Mouse (Mus musculus) heart, adult 18-20 months (tissue): ENCODE measurements at regions not wholly inside any gene's neighbourhood (a gene's known extent, or its start where the extent isn't known, plus 50 kb on each side); places are given as distances from the start of the nearest gene placed in this dataset.
"Not testable (repeated sequence)": the region's sequence is repeated elsewhere in the genome, so short reads cannot be mapped to it uniquely, and the experiment has no call there.

Source experiments
- DNase-seq, 2 experiments: peaks; one replicate each; pipeline ENCODE4 v3.0.0; 2021 to 2022; ENCODE audit warnings: mixed read lengths in 1 of 2

DNA sequence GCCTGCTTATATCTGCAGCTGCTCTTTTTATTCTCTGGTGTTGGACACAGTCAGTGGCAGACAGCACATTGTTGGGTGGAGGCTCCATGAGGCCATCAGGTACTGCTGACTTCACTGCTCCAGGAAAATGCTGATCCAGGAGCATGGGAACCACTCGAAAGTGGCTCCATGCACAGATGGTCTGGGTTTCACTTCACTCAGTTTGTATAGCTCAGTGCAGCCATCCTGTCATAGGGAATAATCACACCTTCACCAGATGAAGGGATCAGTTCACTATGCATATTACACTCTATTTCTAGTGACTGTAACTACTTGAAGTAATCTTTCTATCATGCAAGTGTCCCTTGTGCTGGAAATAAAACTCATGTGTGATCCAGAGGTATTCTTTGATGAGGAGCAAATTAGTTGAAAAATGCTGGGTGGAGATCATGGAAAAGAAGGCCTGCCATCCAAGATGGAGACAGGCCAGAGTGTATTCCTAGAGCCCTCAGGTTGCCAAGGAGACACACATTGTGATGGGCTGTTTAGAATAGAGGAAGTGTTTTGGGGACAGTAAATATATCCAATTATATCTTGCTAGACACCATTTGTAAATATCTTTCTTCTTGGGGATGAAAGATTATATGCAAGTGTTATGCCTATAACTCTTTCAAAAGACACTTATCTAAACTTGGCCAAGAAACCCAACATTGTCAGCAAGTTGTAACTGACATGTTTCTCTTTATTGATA lies 103.7 kb upstream of the Arhgap42 start:
- DNase-seq, result no peak

DNA sequence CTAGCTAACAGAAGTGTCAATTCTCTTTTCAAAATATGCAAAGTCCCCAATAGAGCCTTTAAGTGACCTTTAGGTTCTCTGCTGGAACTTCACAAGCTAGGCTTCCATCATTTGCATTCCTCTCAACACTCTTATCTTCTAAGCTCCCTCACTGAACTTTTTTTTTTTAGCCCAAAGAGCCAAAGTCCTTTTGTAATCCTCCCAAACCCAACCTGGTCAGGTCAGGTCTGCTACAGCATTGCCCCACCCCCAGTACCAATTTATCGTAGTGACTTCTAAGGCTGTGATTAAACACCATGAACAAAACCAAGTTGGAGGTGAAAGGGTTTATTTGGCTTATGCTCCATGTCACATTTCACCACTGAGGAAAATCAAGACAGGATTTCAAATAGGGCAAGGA lies 79.7 kb upstream of the Arhgap42 start:
- no peak for DNase-seq

DNA sequence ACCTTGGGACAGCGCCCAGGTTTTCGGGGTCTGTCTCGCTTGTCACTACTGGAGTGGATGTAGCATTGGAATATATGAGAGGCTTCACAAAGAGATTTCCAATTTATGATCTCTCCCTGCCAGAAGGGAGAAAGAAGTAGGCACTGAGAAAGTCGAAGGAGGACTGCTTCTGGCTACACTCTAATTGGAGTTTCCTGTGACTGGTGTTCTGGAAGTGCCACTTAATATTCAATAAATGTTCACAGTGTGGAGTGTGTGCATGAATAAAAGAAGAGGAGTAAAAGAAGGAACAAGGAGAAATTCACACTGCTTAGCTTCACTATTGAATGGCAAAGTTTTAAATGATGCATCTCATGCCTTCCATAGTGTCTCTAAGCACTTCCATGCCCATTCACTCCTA lies 77.1 kb upstream of the Arhgap42 start:
- no peak for DNase-seq

DNA sequence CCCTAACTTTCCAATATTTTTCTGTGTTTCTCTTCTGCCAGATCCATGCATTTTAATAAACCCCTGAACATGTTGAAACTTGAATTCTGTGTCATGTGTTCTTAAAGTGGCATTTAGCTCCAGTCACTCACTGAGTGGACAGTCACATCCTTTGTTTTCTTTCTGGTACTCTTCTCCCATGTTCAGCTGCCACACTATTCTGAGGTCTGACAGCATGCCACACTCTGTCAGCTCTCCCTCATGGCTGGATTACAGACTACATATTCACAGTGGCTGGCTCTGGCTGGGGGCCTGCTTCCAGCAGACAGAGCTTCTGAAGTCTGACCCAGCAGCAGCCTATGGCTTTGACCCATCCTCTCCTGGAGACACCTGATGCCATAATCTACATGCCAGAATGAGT lies 73.4 kb upstream of the Arhgap42 start:
- DNase-seq, result no peak

DNA sequence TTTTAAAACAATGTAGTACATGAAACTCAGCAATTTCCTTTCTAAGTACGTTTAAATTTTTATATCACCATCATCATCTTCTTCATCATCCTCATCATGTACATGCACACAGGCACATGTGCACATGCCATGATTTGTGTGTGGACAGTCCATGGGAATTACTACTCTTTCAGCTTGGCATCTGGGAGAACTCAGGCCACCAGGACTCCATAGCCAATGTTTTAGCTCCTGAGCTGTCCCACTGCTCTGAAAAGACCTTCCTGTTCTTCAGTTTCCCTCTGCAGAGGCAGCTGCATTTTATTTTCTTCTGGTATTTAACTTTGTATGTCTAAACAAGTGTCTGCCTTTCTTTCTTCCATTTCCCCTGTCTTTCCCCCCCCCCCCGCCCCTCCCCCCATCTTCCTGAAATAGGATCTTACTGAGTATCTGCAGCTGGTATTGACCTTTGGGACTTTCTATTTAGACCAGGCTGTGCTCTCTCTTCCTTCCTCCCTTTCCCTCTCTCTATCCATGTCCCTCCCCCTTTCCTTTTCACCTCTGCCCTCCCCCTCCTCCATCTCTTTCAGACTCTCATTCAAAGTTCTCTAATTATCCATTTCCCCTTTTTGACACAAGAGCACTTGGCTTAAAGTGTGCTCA lies 72.8 kb upstream of the Arhgap42 start:
- no peak for DNase-seq

DNA sequence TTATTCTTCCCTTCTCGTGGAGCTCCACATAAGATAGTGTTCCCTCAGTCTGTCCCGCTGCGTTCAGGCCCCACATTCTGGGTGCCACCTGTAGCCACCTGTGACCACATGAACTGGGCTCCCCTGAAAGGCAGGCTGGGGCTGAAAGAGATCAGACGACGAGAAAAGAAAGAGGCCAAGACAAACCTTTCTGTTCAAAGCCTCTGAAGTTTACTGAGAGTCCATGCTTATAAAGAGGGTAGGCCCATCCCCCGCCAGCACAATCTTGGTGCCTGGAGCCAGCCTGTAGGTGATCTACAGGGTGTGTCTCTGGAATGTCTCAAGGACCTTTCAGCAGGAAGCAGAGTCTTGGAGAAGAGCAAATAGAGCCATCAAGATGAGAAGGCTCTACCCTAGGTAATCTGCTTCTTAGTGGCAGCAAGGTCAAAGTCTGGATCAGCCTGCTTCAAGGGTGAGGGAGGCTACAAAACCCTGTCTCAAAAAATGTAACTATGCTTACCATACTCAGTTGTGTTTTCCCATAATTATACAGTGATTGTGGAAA lies 72.2 kb upstream of the Arhgap42 start:
- not testable (repeated sequence) for DNase-seq

DNA sequence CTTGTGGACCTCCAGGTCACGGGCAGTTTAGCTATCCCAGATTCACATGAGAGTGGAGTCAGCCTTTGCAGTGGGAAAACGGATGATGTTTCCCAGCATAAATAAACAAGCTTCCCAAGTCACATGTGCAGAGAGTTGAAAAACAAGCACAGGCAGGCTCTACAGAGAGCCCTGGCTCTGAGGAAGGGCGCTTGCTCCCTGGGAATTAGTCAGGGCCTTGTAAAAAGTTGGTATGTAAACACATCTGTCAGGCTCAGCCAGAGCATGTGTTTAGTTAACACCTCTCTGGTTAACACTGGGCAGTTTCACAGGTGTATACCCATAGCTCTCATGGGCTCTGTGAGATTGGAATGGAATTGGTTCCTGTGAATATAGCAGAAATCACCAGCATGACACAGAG lies 51.9 kb upstream of the Arhgap42 start:
- no peak for DNase-seq

DNA sequence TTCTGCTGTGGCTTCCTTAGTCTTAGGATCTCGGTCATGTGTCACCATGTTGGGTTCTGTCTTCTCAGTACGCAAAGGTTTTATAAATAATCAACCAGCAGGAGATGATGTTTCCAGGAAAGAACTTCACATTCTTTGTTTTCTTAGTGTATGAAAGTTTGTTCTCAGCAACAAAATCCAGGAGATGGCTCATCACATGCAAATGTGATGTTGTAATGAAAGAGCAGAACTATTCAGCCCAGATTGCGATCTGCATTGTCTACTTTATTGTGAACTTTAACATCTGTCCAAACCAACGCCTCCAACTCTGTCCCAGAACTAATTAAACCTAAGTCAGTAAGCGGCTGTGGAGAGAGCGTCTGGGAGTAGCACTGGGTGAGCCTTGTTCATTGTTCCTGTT lies 50.7 kb upstream of the Arhgap42 start:
- DNase-seq, result no peak
